Mouse (Mus musculus) intestine, embryonic 15.5 days (tissue): ENCODE data around the gene Dync1i2. TPM values are rescaled to one million over a fixed set of nuclear protein-coding genes. Genes with fewer than 3 reads are reported as not detected.

Experiments
- ATAC-seq: fragments of 200-750 bp; cut with Nextera tagmentation; 2 replicates; pipeline ENCODE4 v1.8.0; 2017; ENCODE audit warnings: moderate TSS enrichment, moderate library complexity
- H3K27ac ChIP-seq: fragments of 300-500 bp; sonication (generic); 2 replicates; pipeline ENCODE4 v1.5.1; 2015; ENCODE audit warnings: mild to moderate bottlenecking, inconsistent platforms
- H3K27me3 ChIP-seq: fragments of 300-500 bp; sonication (generic); replicated peaks from 2 replicates; pipeline ENCODE4 v1.6.1; 2015; ENCODE audit warnings: inconsistent platforms
- H3K36me3 ChIP-seq: fragments of 300-500 bp; sonication (generic); 2 replicates; pipeline ENCODE4 v1.6.1; 2015; ENCODE audit warnings: inconsistent platforms
- H3K4me1 ChIP-seq: fragments of 300-500 bp; sonication (generic); replicated peaks from 2 replicates; pipeline ENCODE4 v1.6.1; 2015; ENCODE audit warnings: inconsistent platforms
- H3K4me2 ChIP-seq: fragments of 300-500 bp; sonication (generic); replicated peaks from 2 replicates; pipeline ENCODE4 v1.6.1; 2015; ENCODE audit warnings: mild to moderate bottlenecking, inconsistent platforms
- H3K4me3 ChIP-seq: fragments of 300-500 bp; sonication (generic); replicated peaks from 2 replicates; pipeline ENCODE4 v1.5.1; 2015; ENCODE audit warnings: inconsistent platforms
- H3K9ac ChIP-seq: fragments of 300-500 bp; sonication (generic); 2 replicates; pipeline ENCODE4 v1.6.1; 2015; ENCODE audit warnings: inconsistent platforms
- H3K9me3 ChIP-seq: fragments of 300-500 bp; sonication (generic); 2 replicates; pipeline ENCODE4 v1.6.1; 2016; ENCODE audit warnings: inconsistent platforms
- WGBS: fragments of 180-500 bp; shearing (Covaris S2); methylation state at CpG from one replicate; pipeline ENCODE4 v1.1.7; 2015; 5-methylcytosine and 5-hydroxymethylcytosine counted together
- polyA plus RNA-seq: library from polyadenylated mRNA; unstranded; fragments of >200 nt; fragmentation: Nextera tagmentation; extraction: Ambion mirVana; gene quantifications from 2 replicates; pipeline ENCODE4 v1.2.1, GENCODE M21; 2015

Dync1i2 gene
- polyA plus RNA-seq, 1 experiment from 2014 or later, result 83.5 TPM

GRCm38 (mm10) chr2:71188861-71189260 lies 22.6 kb upstream of the Dync1i2 start:
- H3K9ac ChIP-seq, result no peak overlapping the region
- H3K27me3 ChIP-seq, result no peaks in the 10 kb centered on the region
- no peaks in the 10 kb centered on the region for H3K9me3 ChIP-seq
- no peaks in the 10 kb centered on the region for H3K4me1 ChIP-seq
- ATAC-seq, result 0 out of 2 replicates have a peak, but pooled peaks have one; percentile 23
- 32% methylated on average over 2 of the region's 2 CpGs for WGBS
- no peak overlapping the region for H3K27ac ChIP-seq
- H3K4me3 ChIP-seq, result no peak overlapping the region
- no peak overlapping the region for H3K4me2 ChIP-seq
- no peaks in the 10 kb centered on the region for H3K36me3 ChIP-seq

DNA sequence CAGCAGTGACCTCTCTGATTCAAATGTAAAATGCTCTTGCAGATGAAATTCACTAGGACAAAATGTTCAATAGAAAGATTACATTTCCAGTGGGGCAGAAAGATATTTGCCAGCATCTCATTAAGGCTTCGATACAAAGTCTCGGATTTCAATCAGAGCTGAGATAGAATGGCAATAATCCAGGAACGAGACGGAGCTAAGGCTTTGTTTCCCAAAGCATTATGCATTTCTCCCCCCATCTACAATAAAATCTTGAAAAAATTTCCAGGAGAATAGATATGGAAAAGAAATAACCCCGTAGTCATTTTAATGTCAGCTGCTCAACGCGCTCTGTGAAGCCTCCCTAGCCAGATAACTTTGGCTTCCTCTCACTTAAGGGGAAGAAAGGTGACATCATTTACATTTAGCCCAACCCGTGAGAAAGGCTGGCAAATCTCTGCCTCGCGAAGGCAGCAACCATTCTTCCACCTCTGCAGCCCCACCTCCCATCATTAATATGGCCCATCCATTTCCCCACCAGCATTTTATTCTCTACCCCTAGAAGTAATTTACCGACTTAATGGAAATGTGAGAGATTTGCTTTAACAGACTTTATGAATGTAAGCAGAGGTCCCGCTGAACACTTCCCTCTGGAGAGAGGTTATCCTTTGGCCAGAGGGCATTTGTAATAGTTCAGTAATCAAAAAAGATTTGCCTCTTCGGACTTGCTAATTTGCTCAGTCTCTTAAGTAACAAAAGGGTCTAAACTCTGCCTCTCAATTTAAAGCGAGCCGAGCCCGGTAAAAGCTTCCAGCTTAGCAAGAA lies 19.9 kb upstream of the Dync1i2 start:
- no peak overlapping the region for H3K27ac ChIP-seq
- ATAC-seq, result no peak
- no peaks in the 10 kb centered on the region for H3K36me3 ChIP-seq
- no peak overlapping the region for H3K4me3 ChIP-seq
- H3K4me2 ChIP-seq, result no peak overlapping the region
- 38% methylated on average over 16 of the region's 16 CpGs for WGBS
- peaks cover 3% of the 10 kb centered on the region; the same call in 1 of the 2 replicates for H3K4me1 ChIP-seq
- no peaks in the 10 kb centered on the region for H3K9me3 ChIP-seq
- no peak overlapping the region for H3K9ac ChIP-seq
- no peaks in the 10 kb centered on the region for H3K27me3 ChIP-seq

- Histone ChIP-seq H3K4me2 (no peak overlapping the region), H3K4me1 (peaks cover 3% of the 10 kb centered on the region; the same call in 1 of the 2 replicates)
- ATAC-seq, result no peak
Measured at GRCm38 (mm10) chr2:71192195-71192807, 19.2 kb upstream of the Dync1i2 start.

DNA sequence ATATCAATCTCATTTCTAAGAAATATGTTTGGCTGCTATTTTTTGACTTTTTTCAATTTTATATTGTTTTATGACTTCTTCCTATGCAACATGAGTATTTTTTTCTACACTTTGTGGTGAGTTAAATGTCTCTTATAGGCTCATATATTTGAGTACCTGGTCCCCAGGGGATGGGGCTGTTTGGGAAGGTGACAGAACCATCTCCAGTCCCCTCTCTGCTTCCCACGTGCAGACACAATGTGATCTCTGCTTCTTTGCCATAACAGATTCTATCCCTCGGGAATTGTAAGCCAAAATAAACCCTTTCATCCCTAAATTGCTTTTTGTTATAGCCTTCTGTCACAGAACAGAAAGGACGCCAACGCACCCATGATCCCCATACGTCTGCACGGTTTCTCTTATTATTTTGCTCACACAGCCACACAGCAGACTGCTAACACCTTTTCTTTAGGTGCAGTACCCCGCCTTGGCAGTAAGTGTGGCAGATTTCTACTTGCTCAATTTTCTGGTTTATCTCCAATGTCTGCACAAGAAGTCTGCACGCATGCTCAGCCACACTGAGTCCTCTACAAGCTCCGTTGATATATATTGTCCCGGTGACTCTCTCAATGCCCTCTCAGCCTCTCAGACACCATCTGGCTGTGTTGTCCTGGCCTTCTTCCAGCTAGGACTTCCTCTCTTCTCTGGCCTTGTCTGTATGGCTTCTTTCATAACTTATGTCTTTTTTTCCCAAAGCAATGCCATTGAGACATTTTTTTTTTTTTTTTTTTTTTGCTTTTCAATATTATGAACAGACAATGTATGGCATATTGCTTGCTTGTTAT lies 17.2 kb upstream of the Dync1i2 start:
- ATAC-seq, result no peak
- no peaks in the 10 kb centered on the region for H3K27me3 ChIP-seq
- WGBS, result 52% methylated on average over 10 of the region's 10 CpGs
- H3K4me3 ChIP-seq, result no peak overlapping the region
- H3K27ac ChIP-seq, result no peak overlapping the region
- no peaks in the 10 kb centered on the region for H3K36me3 ChIP-seq
- peaks cover 3% of the 10 kb centered on the region; the same call in 1 of the 2 replicates for H3K4me1 ChIP-seq
- H3K4me2 ChIP-seq, result no peak overlapping the region
- no peak overlapping the region for H3K9ac ChIP-seq
- no peaks in the 10 kb centered on the region for H3K9me3 ChIP-seq

More at GRCm38 (mm10) chr2:71192195-71192807, 19.2 kb upstream of the Dync1i2 start:
- no peaks in the 10 kb centered on the region for H3K27me3 ChIP-seq
- H3K9ac ChIP-seq, result no peak overlapping the region
- H3K36me3 ChIP-seq, result no peaks in the 10 kb centered on the region
- no peaks in the 10 kb centered on the region for H3K9me3 ChIP-seq
- no peak overlapping the region for H3K4me3 ChIP-seq
- 63% methylated on average over 17 of the region's 17 CpGs for WGBS
- no peak overlapping the region for H3K27ac ChIP-seq

DNA sequence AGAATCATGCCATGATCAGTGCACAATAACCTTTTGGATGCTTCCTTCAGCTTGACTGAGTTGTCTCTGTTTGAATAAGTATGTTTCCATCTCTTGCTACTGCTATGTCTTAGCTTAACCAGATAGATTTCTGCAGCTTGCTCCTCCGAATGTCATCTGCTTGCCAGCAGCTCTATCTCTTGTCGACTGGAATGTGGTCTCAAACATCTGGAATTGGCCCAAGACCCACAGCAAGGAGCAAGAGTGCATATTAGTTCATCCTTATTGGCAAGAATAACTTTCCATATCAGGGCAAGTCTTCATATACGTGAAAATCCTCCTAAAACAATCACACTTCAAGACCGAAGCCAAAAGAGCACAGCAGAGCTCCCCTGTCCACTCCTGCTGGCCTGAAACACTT lies 14.6 kb upstream of the Dync1i2 start:
- H3K9ac ChIP-seq, result no peak overlapping the region
- 62% methylated on average over 4 of the region's 4 CpGs for WGBS
- H3K4me3 ChIP-seq, result no peak overlapping the region
- no peaks in the 10 kb centered on the region for H3K9me3 ChIP-seq
- ATAC-seq, result no peak
- no peaks in the 10 kb centered on the region for H3K36me3 ChIP-seq
- peak overlapping the region; percentile 25; the same call in 1 of the 2 replicates for H3K27ac ChIP-seq
- no peaks in the 10 kb centered on the region for H3K27me3 ChIP-seq
- no peak overlapping the region for H3K4me2 ChIP-seq
- H3K4me1 ChIP-seq, result peaks cover 3% of the 10 kb centered on the region; the same call in 1 of the 2 replicates

DNA sequence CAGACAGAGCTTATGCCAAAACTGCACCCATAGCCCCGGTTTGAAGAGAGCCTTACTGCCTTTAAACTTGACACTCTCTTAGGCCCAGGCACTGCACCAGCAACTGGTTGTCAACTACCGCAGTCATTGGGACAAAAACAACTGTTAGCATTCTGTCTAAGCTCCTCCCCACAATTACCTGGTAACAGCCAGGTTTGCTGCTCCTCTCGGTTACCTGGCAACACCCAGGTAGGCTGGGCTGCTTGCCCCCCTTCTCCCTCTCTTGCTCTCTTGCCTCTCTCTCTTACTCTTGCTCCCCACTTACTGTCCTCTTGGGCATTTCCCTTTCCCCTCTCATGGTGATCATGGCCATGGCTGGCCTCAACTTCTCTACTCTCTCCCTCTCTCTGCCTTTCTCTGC lies 12.6 kb upstream of the Dync1i2 start:
- ATAC-seq, result no peak
- Histone ChIP-seq H3K27ac (no peak overlapping the region), H3K9ac (no peak overlapping the region), H3K4me2 (no peak overlapping the region), H3K36me3 (no peaks in the 10 kb centered on the region), H3K4me3 (no peak overlapping the region), H3K9me3 (no peaks in the 10 kb centered on the region), H3K27me3 (no peaks in the 10 kb centered on the region), H3K4me1 (peaks cover 3% of the 10 kb centered on the region; the same call in 1 of the 2 replicates)
- 49% methylated on average over 3 of the region's 3 CpGs for WGBS

DNA sequence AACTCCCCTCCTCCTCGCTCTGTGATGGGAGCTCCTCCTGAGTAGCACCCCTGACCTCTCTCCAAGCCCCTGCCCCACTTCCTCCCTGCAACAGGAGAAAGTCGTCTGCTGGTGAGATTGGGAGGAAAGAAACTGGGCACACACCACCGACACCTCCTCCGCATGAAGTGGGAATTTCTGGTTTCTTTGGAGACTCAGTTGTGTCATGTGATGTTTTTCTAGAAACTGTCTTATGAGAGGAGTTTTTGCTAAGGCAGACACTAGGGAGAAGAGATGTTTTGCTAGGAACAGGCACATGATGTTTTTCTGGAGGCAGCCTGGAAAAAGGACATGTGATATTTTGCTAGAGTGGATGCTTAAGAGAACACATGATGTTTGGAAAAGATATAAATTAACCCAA lies 11.0 kb upstream of the Dync1i2 start:
- Histone ChIP-seq H3K27ac (no peak overlapping the region), H3K27me3 (no peaks in the 10 kb centered on the region), H3K4me1 (no peaks in the 10 kb centered on the region), H3K4me3 (no peak overlapping the region), H3K4me2 (no peak overlapping the region), H3K36me3 (no peaks in the 10 kb centered on the region), H3K9ac (no peak overlapping the region), H3K9me3 (no peaks in the 10 kb centered on the region)
- ATAC-seq, result no peak
- 56% methylated on average over 4 of the region's 4 CpGs for WGBS

DNA sequence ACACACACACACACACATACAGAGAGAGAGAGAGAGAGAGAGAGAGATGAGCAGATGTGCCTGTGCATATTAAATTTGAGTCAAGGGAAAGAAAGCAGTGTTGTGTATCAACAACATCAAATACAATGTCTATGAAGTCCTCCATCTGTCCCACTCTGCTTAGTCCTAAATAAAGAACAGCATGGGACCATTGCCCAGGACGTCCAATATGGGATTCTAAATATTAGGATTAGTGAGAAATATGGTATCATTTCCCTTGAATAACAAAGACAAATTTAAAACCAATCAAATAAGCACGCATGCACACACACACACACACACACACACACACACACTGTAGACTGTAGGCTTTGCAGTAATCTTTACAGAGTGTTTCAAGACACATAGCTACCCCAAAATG lies 9.6 kb upstream of the Dync1i2 start:
- Histone ChIP-seq H3K36me3 (no peaks in the 10 kb centered on the region), H3K27me3 (no peaks in the 10 kb centered on the region), H3K4me2 (no peak overlapping the region), H3K9ac (no peak overlapping the region), H3K9me3 (no peaks in the 10 kb centered on the region), H3K4me1 (no peaks in the 10 kb centered on the region), H3K4me3 (no peak overlapping the region), H3K27ac (no peak overlapping the region)
- WGBS, result 66% methylated on average over 2 of the region's 2 CpGs
- ATAC-seq, result no peak

GRCm38 (mm10) chr2:71203819-71204432 lies 7.6 kb upstream of the Dync1i2 start:
- peak; percentile 47; the same call in 1 of the 2 replicates for ATAC-seq
- Histone ChIP-seq H3K9me3 (no peaks in the 10 kb centered on the region), H3K4me2 (no peak overlapping the region), H3K36me3 (no peaks in the 10 kb centered on the region), H3K27me3 (no peaks in the 10 kb centered on the region), H3K9ac (no peak overlapping the region), H3K4me3 (no peak overlapping the region), H3K27ac (no peak overlapping the region), H3K4me1 (no peaks in the 10 kb centered on the region)
- WGBS, result 55% methylated on average over 16 of the region's 16 CpGs

DNA sequence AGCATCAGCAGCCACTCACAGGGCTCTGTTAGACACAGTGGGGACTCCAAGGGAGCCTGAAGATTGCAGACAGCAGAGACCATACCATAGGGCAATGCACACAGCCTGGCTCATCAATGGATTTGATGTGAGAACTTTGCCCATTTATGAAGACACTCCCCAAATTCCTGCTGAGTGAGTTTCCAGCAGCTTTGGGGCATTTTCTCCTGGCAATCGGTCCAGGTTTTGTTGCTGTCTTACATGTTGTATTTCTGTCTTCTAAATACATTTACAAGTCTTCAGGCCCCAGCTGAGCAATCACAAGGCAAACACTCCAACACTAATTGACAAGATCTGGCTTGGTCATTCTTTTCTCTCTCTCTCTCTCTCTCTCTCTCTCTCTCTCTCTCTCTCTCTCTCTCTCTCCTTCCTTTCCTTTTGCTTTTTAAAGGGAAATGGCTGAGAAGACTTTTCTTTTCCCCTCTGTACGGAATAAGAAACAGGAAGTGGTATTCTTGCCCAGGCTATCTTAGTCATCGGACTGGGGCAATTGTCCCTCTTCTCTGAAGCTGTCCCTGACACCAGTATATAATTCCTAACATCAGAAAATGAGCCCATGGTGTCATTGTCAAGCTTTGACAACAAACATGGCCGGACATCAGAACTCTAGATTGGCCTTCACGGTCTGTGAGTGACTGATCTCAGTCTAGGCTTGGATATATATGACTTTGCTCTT lies 2.3 kb upstream of the Dync1i2 start:
- H3K9ac ChIP-seq, result no peak overlapping the region
- no peaks in the 10 kb centered on the region for H3K9me3 ChIP-seq
- H3K36me3 ChIP-seq, result no peaks in the 10 kb centered on the region
- 71% methylated on average over 5 of the region's 5 CpGs for WGBS
- no peak overlapping the region for H3K27ac ChIP-seq
- no peak overlapping the region for H3K4me3 ChIP-seq
- ATAC-seq, result no peak
- H3K4me2 ChIP-seq, result no peak overlapping the region
- H3K4me1 ChIP-seq, result peaks cover 3% of the 10 kb centered on the region; the same call in 1 of the 2 replicates
- no peaks in the 10 kb centered on the region for H3K27me3 ChIP-seq

DNA sequence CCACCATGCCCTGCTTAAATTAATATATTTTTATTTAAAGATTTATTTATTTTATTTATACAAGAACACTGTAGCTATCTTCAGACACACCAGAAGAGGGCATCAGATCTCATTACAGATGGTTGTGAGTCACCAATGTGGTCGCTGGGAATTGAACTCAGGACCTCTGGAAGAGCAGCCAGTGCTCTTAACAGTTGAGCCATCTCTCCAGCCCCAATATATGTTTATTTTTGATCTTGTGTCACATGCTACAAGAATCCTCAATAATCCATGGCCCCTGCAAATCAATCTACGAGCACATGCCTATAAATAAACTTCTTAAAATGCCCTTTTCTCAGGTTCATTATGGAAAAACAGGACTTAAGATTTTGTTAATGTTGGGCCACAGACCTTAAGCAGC lies 410 bp upstream of the Dync1i2 start:
- Histone ChIP-seq H3K4me1 (peaks cover 3% of the 10 kb centered on the region; the same call in 1 of the 2 replicates), H3K9ac (no peak overlapping the region), H3K4me2 (no peak overlapping the region), H3K9me3 (no peaks in the 10 kb centered on the region), H3K27me3 (no peaks in the 10 kb centered on the region), H3K36me3 (no peaks in the 10 kb centered on the region), H3K27ac (no peak overlapping the region), H3K4me3 (no peak overlapping the region; the same call in 1 of the 2 replicates)
- ATAC-seq, result no peak; the same call in 1 of the 2 replicates
- WGBS, result 90% methylated on average over 2 of the region's 2 CpGs
